Mouse (Mus musculus) ES-Bruce4 (cell line): ENCODE measurements around the gene Irf1.

Experiments
- CTCF ChIP-seq: IDR thresholded peaks from one replicate; pipeline ENCODE4 v1.8.1; 2011; ENCODE audit warnings: low read depth, low read length
- POLR2A ChIP-seq: IDR thresholded peaks from one replicate; pipeline ENCODE4 v1.8.1; 2011; ENCODE audit warnings: low read length; ENCODE audit not compliant: insufficient read depth

DNA sequence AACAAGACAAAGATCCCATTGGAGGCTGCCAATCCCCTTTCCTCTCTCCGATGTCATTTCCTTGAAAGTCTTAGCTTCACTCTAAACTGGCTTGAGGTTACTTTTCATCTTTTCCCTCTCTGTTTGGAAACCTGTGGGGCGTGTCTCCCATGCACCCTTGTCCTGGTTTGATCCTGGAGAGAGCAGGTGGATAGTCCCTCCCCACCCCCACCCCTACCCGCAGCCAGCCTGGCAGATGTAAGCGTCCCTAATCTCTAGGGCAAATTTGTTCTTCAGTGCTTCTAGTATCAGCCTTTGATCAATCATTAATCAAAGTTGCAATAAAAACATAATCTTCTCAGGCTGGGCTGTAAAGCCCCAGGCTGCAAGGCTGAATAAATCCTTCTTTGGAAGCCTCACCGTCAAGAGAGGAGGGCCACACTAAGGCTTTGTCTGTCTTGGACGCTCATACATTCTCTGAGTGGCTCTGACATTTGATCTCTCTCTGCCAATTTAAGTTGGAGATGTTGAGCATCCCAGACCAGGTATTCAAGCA, 27.6 kb downstream of the Irf1 start:
- TF ChIP-seq CTCF (no peak), POLR2A (no peak)
